Mouse (Mus musculus) lung, postnatal 0 days (tissue): ENCODE data around the gene Akt1.

Source experiments
- CTCF ChIP-seq: IDR thresholded peaks from 2 replicates; pipeline ENCODE4 v1.5.1; 2016; ENCODE audit warnings: antibody characterized with exemption, mild to moderate bottlenecking
- EP300 ChIP-seq: IDR thresholded peaks from 2 replicates; pipeline ENCODE4 v1.6.1; 2016; ENCODE audit warnings: antibody characterized with exemption, mild to moderate bottlenecking, control low read depth

DNA sequence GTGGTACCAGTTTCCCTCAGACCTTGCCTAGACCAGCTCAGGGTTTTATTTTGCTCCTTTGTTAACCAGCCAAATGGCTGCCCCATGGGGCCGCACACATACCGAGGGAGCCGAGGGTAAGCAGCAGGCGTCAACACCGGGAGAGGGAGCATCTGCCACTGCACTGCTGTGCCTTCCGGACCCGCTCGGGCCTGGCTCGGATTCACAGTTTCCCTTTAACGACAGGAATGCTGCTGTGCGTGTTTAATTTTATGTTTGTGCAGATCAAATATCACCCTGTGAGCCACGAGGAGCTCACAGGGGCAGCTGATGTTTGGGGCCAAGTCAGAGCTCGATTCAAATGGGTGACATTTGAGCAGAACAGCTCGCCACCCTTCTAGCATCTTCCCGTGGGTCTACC is 25.8 kb upstream of the Akt1 start:
- TF ChIP-seq CTCF (no peak), EP300 (no peak)
